Mouse (Mus musculus) neural tube, embryonic 14.5 days (tissue): ENCODE data around the gene Ece1. TPM values are rescaled to one million over a fixed set of nuclear protein-coding genes. Genes with fewer than 3 reads are reported as not detected.
A peak's percentile ranks its signal among the peaks of the same experiment; 100 is the strongest.

Experiments
- ATAC-seq: fragments of 200-750 bp; cut with Nextera tagmentation; 2 replicates; pipeline ENCODE4 v1.8.0; 2017; ENCODE audit warnings: low read depth, mild to moderate bottlenecking, moderate TSS enrichment, moderate library complexity
- H3K27ac ChIP-seq: fragments of 300-500 bp; sonication (generic); 2 replicates; pipeline ENCODE4 v1.5.1; 2014; ENCODE audit warnings: low read depth, mild to moderate bottlenecking, control low read depth, low read length, moderate library complexity, mixed read lengths
- H3K27me3 ChIP-seq: fragments of 300-500 bp; sonication (generic); 2 replicates; pipeline ENCODE4 v1.6.1; 2014; ENCODE audit warnings: low read length; ENCODE audit not compliant: control insufficient read depth, insufficient read depth
- H3K36me3 ChIP-seq: fragments of 300-500 bp; sonication (generic); 2 replicates; pipeline ENCODE4 v1.6.1; 2014; ENCODE audit warnings: low read length, mixed read lengths; ENCODE audit not compliant: control insufficient read depth, insufficient read depth
- H3K4me1 ChIP-seq: fragments of 300-500 bp; sonication (generic); 2 replicates; pipeline ENCODE4 v1.6.1; 2014; ENCODE audit warnings: low read length; ENCODE audit not compliant: control insufficient read depth, insufficient read depth
- H3K4me2 ChIP-seq: fragments of 300-500 bp; sonication (generic); 2 replicates; pipeline ENCODE4 v1.6.1; 2014; ENCODE audit warnings: mild to moderate bottlenecking, low read depth, low read length, control low read depth
- H3K4me3 ChIP-seq: fragments of 300-500 bp; sonication (generic); 2 replicates; pipeline ENCODE4 v1.5.1; 2014; ENCODE audit warnings: low read depth, low read length, control low read depth, mixed read lengths
- H3K9ac ChIP-seq: fragments of 300-500 bp; sonication (generic); replicated peaks from 2 replicates; pipeline ENCODE4 v1.6.1; 2014; ENCODE audit warnings: low read depth, mild to moderate bottlenecking, control low read depth, low read length, mixed read lengths
- H3K9me3 ChIP-seq: fragments of 300-500 bp; sonication (generic); 2 replicates; pipeline ENCODE4 v1.6.1; 2016; ENCODE audit warnings: low read length; ENCODE audit not compliant: control insufficient read depth
- WGBS: fragments of 180-500 bp; shearing (Covaris S2); extraction: QIAGEN DNeasy Blood & Tissue Kit; methylation state at CpG from one replicate; pipeline ENCODE4 v1.1.7; 2014; 5-methylcytosine and 5-hydroxymethylcytosine counted together
- polyA plus RNA-seq: library from polyadenylated mRNA; unstranded; fragments of >200 nt; fragmentation: Nextera tagmentation; extraction: Ambion mirVana; gene quantifications from 2 replicates; pipeline ENCODE4 v1.2.1, GENCODE M21; 2014

Gene Ece1
- polyA plus RNA-seq, 1 experiment from 2014 or later: 24.9 TPM

DNA sequence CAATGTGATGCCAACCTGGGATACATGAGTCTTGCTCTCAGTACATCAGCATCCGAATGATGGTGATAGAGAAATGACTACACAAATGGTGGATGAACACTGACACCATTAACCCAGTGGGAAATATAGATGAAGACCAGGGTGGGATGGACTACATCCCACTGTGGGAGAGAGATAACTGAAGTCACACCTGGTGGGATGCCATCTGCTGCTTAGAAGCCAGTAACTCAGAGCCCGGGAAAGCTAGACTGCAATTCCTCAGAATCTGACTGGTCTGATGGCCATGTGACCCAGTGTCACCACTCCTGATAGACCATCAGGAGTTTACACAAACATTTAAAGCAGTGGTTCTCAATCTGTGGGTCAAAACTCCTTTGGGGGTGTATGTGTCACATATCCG, 38.5 kb upstream of the Ece1 start:
- Histone ChIP-seq H3K27me3 (no peaks in the 10 kb centered on the region), H3K27ac (no peak overlapping the region), H3K4me3 (no peak overlapping the region), H3K4me2 (no peak overlapping the region), H3K4me1 (no peaks in the 10 kb centered on the region), H3K9ac (no peak overlapping the region), H3K9me3 (no peaks in the 10 kb centered on the region), H3K36me3 (no peaks in the 10 kb centered on the region)
- 89% methylated on average over 3 of the region's 3 CpGs for WGBS
- no peak for ATAC-seq

DNA sequence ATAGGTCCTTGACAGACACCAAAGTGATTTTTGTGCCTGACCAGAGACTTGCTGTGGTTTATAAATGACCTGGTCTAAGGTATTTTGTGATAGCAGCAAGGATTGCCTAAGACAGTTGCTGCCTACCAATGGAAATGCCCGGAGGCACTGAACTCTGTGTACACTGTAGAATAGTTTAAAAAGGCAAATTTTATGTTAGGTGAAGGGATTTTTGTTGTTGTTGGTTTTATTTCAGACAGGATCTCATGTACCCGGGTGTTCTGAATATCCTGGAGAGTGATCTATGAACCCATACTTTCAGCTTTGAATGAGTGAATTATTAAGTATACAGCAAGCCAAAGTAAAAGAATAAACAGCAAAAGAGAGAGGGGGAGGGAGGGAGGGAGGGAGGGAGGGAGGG, 37.2 kb upstream of the Ece1 start:
- H3K4me2 ChIP-seq: no peak overlapping the region
- H3K27ac ChIP-seq: no peak overlapping the region
- no peak for ATAC-seq
- no peaks in the 10 kb centered on the region for H3K27me3 ChIP-seq
- no peaks in the 10 kb centered on the region for H3K36me3 ChIP-seq
- H3K9ac ChIP-seq: no peak overlapping the region
- no peaks in the 10 kb centered on the region for H3K4me1 ChIP-seq
- no peaks in the 10 kb centered on the region for H3K9me3 ChIP-seq
- 86% methylated on average over 2 of the region's 2 CpGs for WGBS
- H3K4me3 ChIP-seq: no peak overlapping the region

GRCm38 (mm10) chr4:137830380-137830779, 31.7 kb upstream of the Ece1 start:
- no peak overlapping the region for H3K4me3 ChIP-seq
- H3K9ac ChIP-seq: no peak overlapping the region

DNA sequence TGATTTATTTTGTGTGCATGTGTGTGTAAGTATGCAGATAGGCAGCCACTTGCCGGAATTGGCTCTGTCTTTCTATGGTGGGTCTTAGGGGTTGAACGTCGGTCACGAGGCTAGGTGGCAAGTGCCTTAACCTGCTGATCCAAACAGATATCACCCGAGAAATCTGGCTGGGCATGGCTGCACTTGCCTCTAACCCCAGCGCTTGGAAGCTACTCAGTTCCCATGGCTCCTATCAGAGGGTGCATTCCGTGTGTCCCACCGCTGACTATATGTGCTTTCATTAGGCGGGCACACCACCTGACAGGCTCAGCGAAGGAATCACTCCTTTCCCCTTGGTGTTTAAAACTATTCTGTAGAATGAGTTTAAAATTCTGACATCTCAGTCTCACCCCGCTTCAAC, 30.4 kb upstream of the Ece1 start:
- no peak overlapping the region for H3K27ac ChIP-seq
- no peak overlapping the region for H3K9ac ChIP-seq
- 85% methylated on average over 11 of the region's 11 CpGs for WGBS
- H3K4me3 ChIP-seq: no peak overlapping the region
- H3K4me2 ChIP-seq: no peak overlapping the region
- H3K27me3 ChIP-seq: no peaks in the 10 kb centered on the region
- H3K9me3 ChIP-seq: no peaks in the 10 kb centered on the region
- H3K36me3 ChIP-seq: no peaks in the 10 kb centered on the region
- ATAC-seq: no peak
- no peaks in the 10 kb centered on the region for H3K4me1 ChIP-seq

More at GRCm38 (mm10) chr4:137830380-137830779, 31.7 kb upstream of the Ece1 start:
- Histone ChIP-seq H3K27ac (no peak overlapping the region), H3K9me3 (no peaks in the 10 kb centered on the region), H3K4me1 (no peaks in the 10 kb centered on the region), H3K4me2 (no peak overlapping the region), H3K36me3 (no peaks in the 10 kb centered on the region), H3K27me3 (no peaks in the 10 kb centered on the region)
- 13% methylated on average over 6 of the region's 6 CpGs for WGBS
- ATAC-seq: no peak

DNA sequence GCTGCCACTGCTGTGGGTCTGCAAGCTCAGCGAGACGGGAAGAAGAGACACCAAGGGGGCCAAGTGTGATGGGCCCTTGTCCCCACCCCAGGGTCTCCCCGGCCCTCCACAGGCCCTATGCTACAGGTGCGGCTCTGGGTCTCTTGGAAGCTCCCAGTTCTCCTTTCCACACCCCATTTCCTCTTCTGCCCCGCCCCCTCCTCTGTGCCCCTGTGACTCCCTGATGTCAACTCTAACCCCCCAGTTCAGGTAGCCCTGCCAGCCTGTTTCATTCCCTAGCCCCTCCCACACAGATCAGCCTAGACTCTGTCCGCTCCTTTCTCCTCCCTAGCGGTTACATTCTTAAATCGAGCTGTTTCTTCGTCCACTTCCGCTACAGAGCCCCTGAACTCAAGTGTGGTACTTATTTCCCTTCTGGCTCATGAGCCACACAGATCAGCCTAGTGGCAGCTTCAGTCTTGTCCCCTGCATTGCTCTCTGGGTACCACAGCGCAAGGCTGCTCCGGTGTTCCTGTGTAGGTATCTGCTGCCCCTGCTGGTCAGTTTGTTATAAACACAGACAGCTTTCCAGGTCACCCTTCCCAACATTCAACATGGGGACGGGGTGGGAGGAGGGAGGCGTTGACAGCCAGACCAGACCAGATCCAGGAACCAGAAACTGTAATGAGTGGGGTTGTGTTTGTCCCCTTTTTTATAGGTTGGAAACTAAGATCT, 26.3 kb upstream of the Ece1 start:
- ATAC-seq: peak; percentile 94
- Histone ChIP-seq H3K4me2 (no peak overlapping the region; the same call in 1 of the 2 replicates), H3K4me3 (no peak overlapping the region), H3K9ac (no peak overlapping the region), H3K4me1 (no peaks in the 10 kb centered on the region), H3K27me3 (no peaks in the 10 kb centered on the region), H3K27ac (no peak overlapping the region), H3K36me3 (no peaks in the 10 kb centered on the region), H3K9me3 (no peaks in the 10 kb centered on the region)
- WGBS: 18% methylated on average over 14 of the region's 14 CpGs

DNA sequence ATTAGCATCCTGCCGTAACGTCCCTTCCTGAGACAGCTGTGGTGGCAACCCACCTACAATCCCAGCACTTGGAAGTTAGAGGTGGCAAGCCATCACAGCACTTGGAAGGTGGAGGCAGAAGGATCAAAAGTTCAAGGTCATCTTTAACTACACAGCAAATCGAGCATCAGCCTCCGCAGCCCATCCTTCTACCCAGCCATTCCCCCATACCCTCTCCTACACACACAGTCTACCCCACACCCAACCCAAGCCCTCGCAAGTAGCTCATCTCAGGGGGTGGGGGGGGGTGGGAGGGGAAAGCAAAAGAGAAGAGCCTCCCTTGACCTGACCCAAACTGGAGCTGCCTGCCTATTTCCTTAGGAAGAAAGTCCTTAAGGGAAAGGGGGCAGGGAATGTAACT, 25.3 kb upstream of the Ece1 start:
- Histone ChIP-seq H3K4me1 (no peaks in the 10 kb centered on the region), H3K27ac (no peak overlapping the region), H3K4me2 (no peak overlapping the region), H3K36me3 (no peaks in the 10 kb centered on the region), H3K4me3 (no peak overlapping the region), H3K9ac (no peak overlapping the region), H3K27me3 (no peaks in the 10 kb centered on the region), H3K9me3 (no peaks in the 10 kb centered on the region)
- no peak for ATAC-seq
- 88% methylated on average over 5 of the region's 5 CpGs for WGBS

DNA sequence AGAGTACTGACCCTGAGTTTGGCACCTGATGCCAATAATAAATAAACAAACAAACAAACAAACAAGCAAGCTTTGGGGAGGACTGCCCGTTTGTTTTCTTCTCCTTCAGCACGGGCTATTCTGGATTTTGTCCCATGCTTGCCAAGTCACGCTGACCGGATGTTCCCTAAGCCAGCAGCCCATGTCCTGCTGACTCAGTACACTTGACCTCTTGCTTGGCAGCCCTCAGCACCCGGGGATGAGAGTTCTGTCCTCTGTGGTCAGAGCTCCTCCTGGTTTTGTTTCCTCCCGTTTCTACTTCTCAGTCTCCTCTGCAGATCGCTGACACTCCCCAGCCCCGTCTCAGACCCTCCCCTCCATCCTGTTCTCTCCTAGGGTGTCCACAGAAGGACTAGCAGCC, 24.2 kb upstream of the Ece1 start:
- H3K4me3 ChIP-seq: no peak overlapping the region
- WGBS: 84% methylated on average over 8 of the region's 8 CpGs

DNA sequence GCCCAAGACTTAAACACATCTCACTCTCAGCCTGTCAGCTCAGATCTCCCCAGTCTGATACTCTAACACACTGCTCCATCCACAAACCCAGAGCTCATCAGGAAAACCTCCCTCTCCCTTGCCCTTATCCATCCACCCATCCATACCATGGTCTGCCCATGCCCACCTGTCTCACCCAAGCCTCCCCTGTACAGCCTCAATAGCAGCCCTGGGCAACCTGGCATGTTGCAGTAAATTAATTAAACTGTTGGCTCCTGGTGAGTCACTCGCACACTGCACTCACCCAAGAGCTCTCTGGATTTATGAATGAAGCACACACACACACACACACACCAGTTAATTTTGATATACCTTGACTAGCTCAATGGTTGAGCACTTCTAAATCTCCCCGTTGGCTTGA, 23.2 kb upstream of the Ece1 start:
- H3K27me3 ChIP-seq: no peaks in the 10 kb centered on the region
- ATAC-seq: no peak
- H3K27ac ChIP-seq: no peak overlapping the region
- 85% methylated on average over 2 of the region's 2 CpGs for WGBS
- no peaks in the 10 kb centered on the region for H3K36me3 ChIP-seq
- no peak overlapping the region for H3K9ac ChIP-seq
- H3K4me2 ChIP-seq: no peak overlapping the region
- H3K9me3 ChIP-seq: no peaks in the 10 kb centered on the region
- no peaks in the 10 kb centered on the region for H3K4me1 ChIP-seq
- no peak overlapping the region for H3K4me3 ChIP-seq

More for the DNA sequence above, 24.2 kb upstream of the Ece1 start:
- H3K4me1 ChIP-seq: no peaks in the 10 kb centered on the region
- H3K4me2 ChIP-seq: no peak overlapping the region
- H3K9me3 ChIP-seq: no peaks in the 10 kb centered on the region
- no peak for ATAC-seq
- H3K9ac ChIP-seq: no peak overlapping the region
- no peak overlapping the region for H3K27ac ChIP-seq
- no peaks in the 10 kb centered on the region for H3K36me3 ChIP-seq
- H3K27me3 ChIP-seq: no peaks in the 10 kb centered on the region

DNA sequence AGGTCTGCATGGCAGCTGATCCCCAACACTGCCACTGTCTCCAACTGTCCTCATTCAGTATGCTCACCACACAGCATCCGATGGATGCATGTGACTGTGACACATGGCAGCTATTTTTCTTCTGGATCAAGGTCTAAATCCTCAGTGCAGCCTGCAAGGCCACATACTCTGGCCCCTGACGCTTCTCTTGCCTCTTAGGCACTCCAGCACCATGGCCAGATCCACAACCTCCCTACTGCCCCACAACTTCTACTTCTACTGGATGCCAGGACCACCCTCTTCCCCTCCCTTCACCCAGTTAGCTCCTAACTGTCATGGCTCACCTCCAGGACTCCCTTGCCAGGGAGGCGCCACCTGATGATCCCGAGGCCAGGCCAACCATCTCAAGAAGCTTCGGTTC, 22.6 kb upstream of the Ece1 start:
- Histone ChIP-seq H3K9ac (no peak overlapping the region), H3K4me1 (no peaks in the 10 kb centered on the region), H3K4me2 (no peak overlapping the region), H3K27ac (no peak overlapping the region), H3K9me3 (no peaks in the 10 kb centered on the region), H3K4me3 (no peak overlapping the region), H3K27me3 (no peaks in the 10 kb centered on the region), H3K36me3 (no peaks in the 10 kb centered on the region)
- WGBS: 84% methylated on average over 5 of the region's 5 CpGs
- no peak for ATAC-seq
